Mouse (Mus musculus) hindbrain, embryonic 12.5 days (tissue): ENCODE data around the gene Ttc21a. TPM values are rescaled to one million over a fixed set of nuclear protein-coding genes. Genes with fewer than 3 reads are reported as not detected.

ENCODE experiments used
- ATAC-seq: fragments of 200-750 bp; cut with Nextera tagmentation; 2 replicates; pipeline ENCODE4 v1.8.0; 2017; ENCODE audit warnings: moderate TSS enrichment; ENCODE audit not compliant: low FRiP score
- H3K27ac ChIP-seq: fragments of 300-500 bp; sonication (generic); 2 replicates; pipeline ENCODE4 v1.5.1; 2016; ENCODE audit warnings: mild to moderate bottlenecking
- H3K27me3 ChIP-seq: fragments of 300-500 bp; sonication (generic); 2 replicates; pipeline ENCODE4 v1.6.1; 2016; ENCODE audit warnings: mild to moderate bottlenecking
- H3K36me3 ChIP-seq: fragments of 300-500 bp; sonication (generic); 2 replicates; pipeline ENCODE4 v1.6.1; 2016; ENCODE audit warnings: mild to moderate bottlenecking
- H3K4me1 ChIP-seq: fragments of 300-500 bp; sonication (generic); 2 replicates; pipeline ENCODE4 v1.6.1; 2016
- H3K4me2 ChIP-seq: fragments of 300-500 bp; sonication (generic); replicated peaks from 2 replicates; pipeline ENCODE4 v1.6.1; 2016; ENCODE audit warnings: mild to moderate bottlenecking
- H3K4me3 ChIP-seq: fragments of 300-500 bp; sonication (generic); 2 replicates; pipeline ENCODE4 v1.5.1; 2016; ENCODE audit warnings: mild to moderate bottlenecking
- H3K9ac ChIP-seq: fragments of 300-500 bp; sonication (generic); 2 replicates; pipeline ENCODE4 v1.6.1; 2016; ENCODE audit warnings: mild to moderate bottlenecking, moderate library complexity
- H3K9me3 ChIP-seq: fragments of 300-500 bp; sonication (generic); replicated peaks from 2 replicates; pipeline ENCODE4 v1.6.1; 2016; ENCODE audit warnings: mild to moderate bottlenecking
- WGBS: fragments of 180-500 bp; shearing (Covaris S2); methylation state at CpG from one replicate; pipeline ENCODE4 v1.1.7; 2016; 5-methylcytosine and 5-hydroxymethylcytosine counted together
- polyA plus RNA-seq: library from polyadenylated mRNA; unstranded; fragments of >200 nt; fragmentation: Nextera tagmentation; extraction: Ambion mirVana; gene quantifications from 2 replicates; pipeline ENCODE4 v1.2.1, GENCODE M21; 2016

Gene Ttc21a
- polyA plus RNA-seq, 1 experiment from 2014 or later, result 1.5 TPM

GRCm38 (mm10) chr9:119970763-119971656, 33.6 kb downstream of the Ttc21a start:
- 87% methylated on average over 7 of the region's 7 CpGs for WGBS

GRCm38 (mm10) chr9:119972166-119972565, 34.8 kb downstream of the Ttc21a start:
- Histone ChIP-seq H3K27me3 (no peaks in the 10 kb centered on the region), H3K36me3 (0 out of 2 replicates have a peak, but pooled peaks cover 2% of the 10 kb centered on the region), H3K9ac (no peak overlapping the region), H3K9me3 (no peaks in the 10 kb centered on the region), H3K4me1 (peaks cover 10% of the 10 kb centered on the region), H3K27ac (no peak overlapping the region), H3K4me3 (no peak overlapping the region), H3K4me2 (no peak overlapping the region)
- no peak for ATAC-seq
- 93% methylated on average over 10 of the region's 10 CpGs for WGBS

More at GRCm38 (mm10) chr9:119970763-119971656, 33.6 kb downstream of the Ttc21a start:
- no peaks in the 10 kb centered on the region for H3K27me3 ChIP-seq
- H3K4me2 ChIP-seq, result no peak overlapping the region
- no peaks in the 10 kb centered on the region for H3K9me3 ChIP-seq
- 0 out of 2 replicates have a peak, but pooled peaks cover 2% of the 10 kb centered on the region for H3K36me3 ChIP-seq
- peaks cover 6% of the 10 kb centered on the region; the same call in 1 of the 2 replicates for H3K4me1 ChIP-seq
- no peak overlapping the region for H3K4me3 ChIP-seq
- no peak overlapping the region for H3K9ac ChIP-seq
- no peak overlapping the region for H3K27ac ChIP-seq
- 0 out of 2 replicates have a peak, but pooled peaks have one; percentile 38 for ATAC-seq

GRCm38 (mm10) chr9:119972582-119972981, 35.2 kb downstream of the Ttc21a start:
- H3K4me3 ChIP-seq, result no peak overlapping the region
- WGBS, result 94% methylated on average over 12 of the region's 12 CpGs
- no peak overlapping the region for H3K4me2 ChIP-seq
- peaks cover 14% of the 10 kb centered on the region for H3K4me1 ChIP-seq
- ATAC-seq, result no peak
- H3K36me3 ChIP-seq, result 0 out of 2 replicates have a peak, but pooled peaks cover 2% of the 10 kb centered on the region
- no peak overlapping the region for H3K27ac ChIP-seq
- no peak overlapping the region for H3K9ac ChIP-seq
- H3K9me3 ChIP-seq, result no peaks in the 10 kb centered on the region
- H3K27me3 ChIP-seq, result no peaks in the 10 kb centered on the region

GRCm38 (mm10) chr9:119973281-119973680, 35.9 kb downstream of the Ttc21a start:
- Histone ChIP-seq H3K4me1 (peaks cover 21% of the 10 kb centered on the region), H3K27me3 (no peaks in the 10 kb centered on the region), H3K4me3 (no peak overlapping the region), H3K36me3 (0 out of 2 replicates have a peak, but pooled peaks cover 2% of the 10 kb centered on the region), H3K9ac (no peak overlapping the region), H3K4me2 (no peak overlapping the region), H3K27ac (no peak overlapping the region), H3K9me3 (no peaks in the 10 kb centered on the region)
- WGBS, result 95% methylated on average over 23 of the region's 23 CpGs
- ATAC-seq, result no peak

GRCm38 (mm10) chr9:119973869-119974520, 36.6 kb downstream of the Ttc21a start:
- no peak overlapping the region for H3K4me3 ChIP-seq
- peaks cover 26% of the 10 kb centered on the region for H3K4me1 ChIP-seq
- no peak overlapping the region for H3K27ac ChIP-seq
- no peak overlapping the region for H3K4me2 ChIP-seq
- H3K9ac ChIP-seq, result no peak overlapping the region
- H3K27me3 ChIP-seq, result 0 out of 2 replicates have a peak, but pooled peaks cover 2% of the 10 kb centered on the region
- no peak for ATAC-seq
- no peaks in the 10 kb centered on the region for H3K9me3 ChIP-seq
- 0 out of 2 replicates have a peak, but pooled peaks cover 2% of the 10 kb centered on the region for H3K36me3 ChIP-seq
- 89% methylated on average over 26 of the region's 27 CpGs for WGBS

GRCm38 (mm10) chr9:119974609-119975008, 37.2 kb downstream of the Ttc21a start:
- no peak overlapping the region for H3K27ac ChIP-seq
- H3K4me2 ChIP-seq, result no peak overlapping the region
- ATAC-seq, result no peak
- 79% methylated on average over 5 of the region's 5 CpGs for WGBS
- 0 out of 2 replicates have a peak, but pooled peaks cover 2% of the 10 kb centered on the region for H3K36me3 ChIP-seq
- no peak overlapping the region for H3K4me3 ChIP-seq
- no peak overlapping the region for H3K9ac ChIP-seq
- H3K4me1 ChIP-seq, result peaks cover 26% of the 10 kb centered on the region
- H3K27me3 ChIP-seq, result 0 out of 2 replicates have a peak, but pooled peaks cover 2% of the 10 kb centered on the region
- no peaks in the 10 kb centered on the region for H3K9me3 ChIP-seq

- H3K9ac ChIP-seq, result no peak overlapping the region
- H3K27me3 ChIP-seq, result 0 out of 2 replicates have a peak, but pooled peaks cover 2% of the 10 kb centered on the region
- no peak overlapping the region for H3K27ac ChIP-seq
- peaks cover 28% of the 10 kb centered on the region for H3K4me1 ChIP-seq
- H3K4me3 ChIP-seq, result no peak overlapping the region
- H3K9me3 ChIP-seq, result no peaks in the 10 kb centered on the region
- WGBS, result 96% methylated on average over 4 of the region's 4 CpGs
- no peak overlapping the region for H3K4me2 ChIP-seq
- 0 out of 2 replicates have a peak, but pooled peaks cover 2% of the 10 kb centered on the region for H3K36me3 ChIP-seq
- ATAC-seq, result no peak
These were observed 37.9 kb downstream of the Ttc21a start for GRCm38 (mm10) chr9:119975286-119975685.

GRCm38 (mm10) chr9:119976704-119977556, 39.5 kb downstream of the Ttc21a start:
- 57% methylated on average over 17 of the region's 17 CpGs for WGBS
- no peak overlapping the region for H3K9ac ChIP-seq

GRCm38 (mm10) chr9:119977557-119978060, 40.2 kb downstream of the Ttc21a start:
- Histone ChIP-seq H3K27ac (0 out of 2 replicates have a peak overlapping the region, but pooled peaks have one; percentile 12), H3K9ac (no peak overlapping the region), H3K4me2 (no peak overlapping the region), H3K36me3 (0 out of 2 replicates have a peak, but pooled peaks cover 2% of the 10 kb centered on the region), H3K9me3 (no peaks in the 10 kb centered on the region), H3K4me3 (no peak overlapping the region), H3K4me1 (peaks cover 46% of the 10 kb centered on the region), H3K27me3 (0 out of 2 replicates have a peak, but pooled peaks cover 8% of the 10 kb centered on the region)
- ATAC-seq, result no peak
- WGBS, result 46% methylated on average over 5 of the region's 5 CpGs

More at GRCm38 (mm10) chr9:119976704-119977556, 39.5 kb downstream of the Ttc21a start:
- H3K9me3 ChIP-seq, result no peaks in the 10 kb centered on the region
- H3K27ac ChIP-seq, result no peak overlapping the region
- 0 out of 2 replicates have a peak, but pooled peaks cover 2% of the 10 kb centered on the region for H3K36me3 ChIP-seq
- peaks cover 39% of the 10 kb centered on the region for H3K4me1 ChIP-seq
- H3K4me2 ChIP-seq, result no peak overlapping the region
- ATAC-seq, result no peak
- H3K4me3 ChIP-seq, result no peak overlapping the region
- H3K27me3 ChIP-seq, result 0 out of 2 replicates have a peak, but pooled peaks cover 2% of the 10 kb centered on the region

- no peak for ATAC-seq
- Histone ChIP-seq H3K9ac (no peak overlapping the region), H3K4me3 (no peak overlapping the region), H3K4me2 (no peak overlapping the region), H3K27ac (peak overlapping the region; percentile 12; the same call in 1 of the 2 replicates), H3K36me3 (no peaks in the 10 kb centered on the region), H3K4me1 (peaks cover 53% of the 10 kb centered on the region), H3K27me3 (peaks cover 14% of the 10 kb centered on the region), H3K9me3 (no peaks in the 10 kb centered on the region)
- WGBS, result 52% methylated on average over 9 of the region's 9 CpGs
These were observed 40.9 kb downstream of the Ttc21a start for GRCm38 (mm10) chr9:119978151-119978810.
